Mouse (Mus musculus): Measurements from ENCODE around the gene Mtmr11.

The Mtmr11 gene

GRCm38 (mm10) chr3:96161869-96162840, at the start of gene Mtmr11:
Mtmr11 (plus strand) TSS chr3:96162004.
- DNase-seq (ENCODE audit: extremely low read depth, low read depth): no peak

GRCm38 (mm10) chr3:96113251-96113650, 48.6 kb upstream of the Mtmr11 start:
- DNase-seq (ENCODE audit: extremely low read depth, low read depth): no peak

- DNase-seq (ENCODE audit: extremely low read depth, low read depth): peak; percentile 44
Measured at GRCm38 (mm10) chr3:96118142-96118541, 43.7 kb upstream of the Mtmr11 start.

GRCm38 (mm10) chr3:96118702-96119101, 43.1 kb upstream of the Mtmr11 start:
- DNase-seq (ENCODE audit: extremely low read depth, low read depth): no peak

- no peak for DNase-seq (ENCODE audit: extremely low read depth, low read depth)
Measured at GRCm38 (mm10) chr3:96124235-96124634, 37.6 kb upstream of the Mtmr11 start.

GRCm38 (mm10) chr3:96128128-96128527, 33.7 kb upstream of the Mtmr11 start:
- DNase-seq (ENCODE audit: extremely low read depth, low read depth): no peak

GRCm38 (mm10) chr3:96132478-96132877, 29.3 kb upstream of the Mtmr11 start:
- DNase-seq (ENCODE audit: extremely low read depth, low read depth): no peak

GRCm38 (mm10) chr3:96133327-96133905, 28.4 kb upstream of the Mtmr11 start:
- DNase-seq (ENCODE audit: extremely low read depth, low read depth): no peak

GRCm38 (mm10) chr3:96135011-96135410, 26.8 kb upstream of the Mtmr11 start:
- no peak for DNase-seq (ENCODE audit: extremely low read depth, low read depth)

GRCm38 (mm10) chr3:96147950-96148349, 13.9 kb upstream of the Mtmr11 start:
- DNase-seq (ENCODE audit: extremely low read depth, low read depth): peak; percentile 90

- DNase-seq (ENCODE audit: extremely low read depth, low read depth): peak; percentile 39
Measured at GRCm38 (mm10) chr3:96151836-96152235, 10.0 kb upstream of the Mtmr11 start.

- no peak for DNase-seq (ENCODE audit: extremely low read depth, low read depth)
Measured at GRCm38 (mm10) chr3:96152611-96153010, 9.2 kb upstream of the Mtmr11 start.

GRCm38 (mm10) chr3:96155501-96155900, 6.3 kb upstream of the Mtmr11 start:
- no peak for DNase-seq (ENCODE audit: extremely low read depth, low read depth)

GRCm38 (mm10) chr3:96159820-96160219, 2.0 kb upstream of the Mtmr11 start:
- no peak for DNase-seq (ENCODE audit: extremely low read depth, low read depth)

GRCm38 (mm10) chr3:96160222-96160802, 1.5 kb upstream of the Mtmr11 start:
- no peak for DNase-seq (ENCODE audit: extremely low read depth, low read depth)

- no peak for DNase-seq (ENCODE audit: extremely low read depth, low read depth)
Measured at GRCm38 (mm10) chr3:96160803-96161516, 844 bp upstream of the Mtmr11 start.

GRCm38 (mm10) chr3:96163040-96163439, 1.2 kb downstream of the Mtmr11 start:
- no peak for DNase-seq (ENCODE audit: extremely low read depth, low read depth)

GRCm38 (mm10) chr3:96168466-96169158, 6.8 kb downstream of the Mtmr11 start:
- DNase-seq (ENCODE audit: extremely low read depth, low read depth): no peak

- DNase-seq (ENCODE audit: extremely low read depth, low read depth): no peak
Measured at GRCm38 (mm10) chr3:96170276-96170675, 8.5 kb downstream of the Mtmr11 start.

GRCm38 (mm10) chr3:96170976-96171545, 9.3 kb downstream of the Mtmr11 start:
- no peak for DNase-seq (ENCODE audit: extremely low read depth, low read depth)

Data from MEL-GATA-1-ER (cell line).